Mouse (Mus musculus) thymus, adult 2 months (tissue): ENCODE measurements around the gene Bzw1. TPM values are rescaled to one million over a fixed set of nuclear protein-coding genes. Genes with fewer than 3 reads are reported as not detected.

Source experiments
- DNase-seq: peaks from one replicate; pipeline ENCODE4 v3.0.0; 2021
- H3K27ac ChIP-seq: fragments of 200-500 bp; 2 replicates; pipeline ENCODE4 v1.5.1; 2012; ENCODE audit warnings: low read length, control low read depth; ENCODE audit not compliant: control insufficient read depth, insufficient read depth
- H3K27me3 ChIP-seq: fragments of 200-500 bp; 2 replicates; pipeline ENCODE4 v1.6.1; 2012; ENCODE audit warnings: mild to moderate bottlenecking, low read length, moderate library complexity, mixed read lengths; ENCODE audit not compliant: control insufficient read depth, insufficient read depth
- H3K36me3 ChIP-seq: fragments of 200-500 bp; 2 replicates; pipeline ENCODE4 v1.6.1; 2012; ENCODE audit warnings: mild to moderate bottlenecking, low read length, moderate library complexity; ENCODE audit not compliant: control insufficient read depth, insufficient read depth
- H3K4me1 ChIP-seq: fragments of 200-500 bp; replicated peaks from 2 replicates; pipeline ENCODE4 v1.6.1; 2012; ENCODE audit warnings: low read length; ENCODE audit not compliant: control insufficient read depth, insufficient read depth
- H3K4me3 ChIP-seq: fragments of 200-500 bp; 2 replicates; pipeline ENCODE4 v1.5.1; 2012; ENCODE audit warnings: mild to moderate bottlenecking, low read length, control low read depth, moderate library complexity; ENCODE audit not compliant: control insufficient read depth, insufficient read depth
- CTCF ChIP-seq: fragments of 200-500 bp; IDR thresholded peaks from 2 replicates; pipeline ENCODE4 v1.5.1; 2012; ENCODE audit warnings: mild to moderate bottlenecking, control low read depth, low read length, moderate library complexity, borderline replicate concordance; ENCODE audit not compliant: control insufficient read depth, poor library complexity, insufficient read depth; ENCODE audit errors: extremely low read depth
- POLR2A ChIP-seq: fragments of 200-500 bp; IDR thresholded peaks from 2 replicates; pipeline ENCODE4 v1.6.1; 2012; ENCODE audit warnings: mild to moderate bottlenecking, low read length, control low read depth, moderate library complexity; ENCODE audit not compliant: control insufficient read depth, poor library complexity, insufficient read depth; ENCODE audit errors: extremely low read depth
- whole genome bisulfite sequencing: fragments of 180-500 bp; shearing (Covaris S2); methylation state at CpG from one replicate; pipeline ENCODE4 v1.1.7; 2018; 5-methylcytosine and 5-hydroxymethylcytosine counted together
- polyA plus RNA-seq: library from polyadenylated mRNA; depleted of rRNA; stranded (reverse); fragments of >200 nt; gene quantifications from 2 replicates; pipeline ENCODE4 v1.2.3, GENCODE M21; 2012; rRNA removed

The Bzw1 gene
- polyA plus RNA-seq, 1 experiment: 42.1 TPM

- Histone ChIP-seq H3K36me3 (peaks cover 8% of the 10 kb centered on the region; the same call in 1 of the 2 replicates), H3K27me3 (no peaks in the 10 kb centered on the region), H3K4me1 (peaks cover 3% of the 10 kb centered on the region), H3K27ac (no peak overlapping the region), H3K4me3 (no peak overlapping the region)
- DNase-seq: no peak
- TF ChIP-seq POLR2A: no peak
- TF ChIP-seq CTCF: no peak
- 92% methylated on average over 7 of the region's 7 CpGs for WGBS
Measured at GRCm38 (mm10) chr1:58448396-58448795, 55.7 kb downstream of the Bzw1 start.

GRCm38 (mm10) chr1:58454316-58454715 is 61.6 kb downstream of the Bzw1 start:
- WGBS: 88% methylated on average over 6 of the region's 6 CpGs
- TF ChIP-seq CTCF (no peak), POLR2A (no peak)
- H3K36me3 ChIP-seq: peaks cover 23% of the 10 kb centered on the region; the same call in 1 of the 2 replicates
- no peak overlapping the region for H3K4me3 ChIP-seq
- no peak for DNase-seq
- no peaks in the 10 kb centered on the region for H3K4me1 ChIP-seq
- H3K27me3 ChIP-seq: no peaks in the 10 kb centered on the region
- no peak overlapping the region for H3K27ac ChIP-seq

Other genes with a start within 250 kb of the Bzw1 start
- 0.18 and 0.43 TPM in 2 replicates for gene Aox4, start 182.5 kb upstream of the Bzw1 start, polyA plus RNA-seq
- gene Aox2, start 114.6 kb upstream of the Bzw1 start, polyA plus RNA-seq: 0.46 and 0.50 TPM in 2 replicates
- gene Clk1, start 31.2 kb downstream of the Bzw1 start, polyA plus RNA-seq: 85.3 and 112 TPM in 2 replicates
- 18.6 and 19.0 TPM in 2 replicates for gene Nif3l1, start 52.3 kb downstream of the Bzw1 start, polyA plus RNA-seq
- 19.6 and 30.4 TPM in 2 replicates for gene Ppil3, start 52.6 kb downstream of the Bzw1 start, polyA plus RNA-seq
- gene Orc2, start 112.2 kb downstream of the Bzw1 start, polyA plus RNA-seq: 22.9 and 28.1 TPM in 2 replicates
- gene Fam126b, start 193.4 kb downstream of the Bzw1 start, polyA plus RNA-seq: 2.4 and 2.7 TPM in 2 replicates
- gene Ndufb3, start 193.5 kb downstream of the Bzw1 start, polyA plus RNA-seq: 34.6 and 45.2 TPM in 2 replicates